Mouse (Mus musculus) liver (tissue): ENCODE measurements at regions not wholly inside any gene's neighbourhood (a gene's known extent, or its start where the extent isn't known, plus 50 kb on each side); places are given as distances from the start of the nearest gene placed in this dataset.
A peak's percentile ranks its signal among the peaks of the same experiment; 100 is the strongest.

Experiments used
- DNase-seq: peaks from one replicate; pipeline ENCODE4 v3.0.0-alpha.2; 2020; ENCODE audit warnings: mixed read lengths

GRCm38 (mm10) chr5:39557376-39558001 lies 197.8 kb downstream of the Hs3st1 start:
- no peak for DNase-seq

DNA sequence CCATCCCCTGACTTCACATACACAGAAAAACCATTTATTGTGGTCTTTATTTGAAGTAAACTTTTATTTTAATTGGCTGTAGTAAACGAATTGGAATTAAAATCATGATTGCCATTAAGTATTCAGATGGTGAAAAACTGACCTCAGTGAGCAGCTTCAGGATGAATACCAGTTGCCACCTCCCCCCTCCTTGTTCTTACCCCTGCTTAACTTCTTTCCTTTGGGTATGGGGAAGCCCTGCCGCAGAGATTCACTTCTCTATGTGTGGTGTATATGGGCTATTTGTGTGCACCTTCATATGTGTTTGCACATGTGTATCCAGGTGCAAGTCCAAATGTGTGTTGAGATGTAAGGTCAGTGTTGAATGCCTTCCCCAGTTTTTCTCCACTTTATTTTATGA lies 218.2 kb downstream of the Hs3st1 start:
- DNase-seq: no peak

GRCm38 (mm10) chr5:39536351-39536750 lies 218.9 kb downstream of the Hs3st1 start:
- no peak for DNase-seq

GRCm38 (mm10) chr5:39510246-39510645 lies 245.0 kb downstream of the Hs3st1 start:
- no peak for DNase-seq

GRCm38 (mm10) chr5:39482756-39483155 lies 272.5 kb downstream of the Hs3st1 start:
- DNase-seq: no peak

DNA sequence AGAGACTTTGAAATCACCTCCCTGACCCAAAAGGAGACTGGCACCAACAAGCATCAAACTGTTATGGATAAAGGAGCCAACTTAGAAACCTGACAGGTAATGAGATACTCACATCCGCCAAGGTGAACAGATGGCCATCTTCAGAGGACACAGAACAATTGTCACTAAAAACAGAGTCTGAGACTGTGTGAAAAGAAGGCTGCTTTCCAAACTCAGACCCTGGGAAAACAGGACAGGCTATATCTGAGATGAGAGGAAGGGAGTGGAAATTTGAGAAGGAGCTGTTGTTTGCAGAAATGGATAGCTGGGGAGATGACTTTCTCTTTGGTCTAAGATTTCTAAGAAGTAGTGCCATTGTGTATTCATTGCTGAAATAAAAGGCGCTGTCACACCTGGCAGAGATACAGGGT lies 297.2 kb downstream of the Hs3st1 start:
- no peak for DNase-seq

DNA sequence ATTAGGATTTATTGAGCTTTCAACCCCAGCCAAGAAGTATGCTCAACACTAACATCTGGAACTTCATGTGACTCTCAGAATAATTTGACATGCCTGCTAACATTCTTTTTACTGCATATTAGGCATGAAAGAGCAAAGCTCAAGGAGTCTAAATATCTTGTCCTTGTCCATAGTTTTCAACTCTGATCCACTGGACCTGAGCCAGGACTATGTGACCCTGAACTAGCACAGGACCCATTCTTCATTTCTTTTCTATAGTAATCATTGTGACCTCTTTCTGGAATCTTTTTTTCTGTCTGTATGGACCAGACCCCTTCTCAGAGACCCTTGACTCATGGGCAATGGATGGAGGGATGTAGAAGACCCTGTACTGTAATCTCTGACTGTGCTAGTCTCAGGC lies 301.6 kb downstream of the Hs3st1 start:
- no peak for DNase-seq

- DNase-seq: no peak
These were observed 314.5 kb downstream of the Hs3st1 start for GRCm38 (mm10) chr5:39440817-39441216.

- DNase-seq: peak; percentile 8
These were observed 317.6 kb downstream of the Hs3st1 start for GRCm38 (mm10) chr5:39437463-39438201.

- no peak for DNase-seq
These were observed 329.2 kb downstream of the Hs3st1 start for GRCm38 (mm10) chr5:39426053-39426452.

DNA sequence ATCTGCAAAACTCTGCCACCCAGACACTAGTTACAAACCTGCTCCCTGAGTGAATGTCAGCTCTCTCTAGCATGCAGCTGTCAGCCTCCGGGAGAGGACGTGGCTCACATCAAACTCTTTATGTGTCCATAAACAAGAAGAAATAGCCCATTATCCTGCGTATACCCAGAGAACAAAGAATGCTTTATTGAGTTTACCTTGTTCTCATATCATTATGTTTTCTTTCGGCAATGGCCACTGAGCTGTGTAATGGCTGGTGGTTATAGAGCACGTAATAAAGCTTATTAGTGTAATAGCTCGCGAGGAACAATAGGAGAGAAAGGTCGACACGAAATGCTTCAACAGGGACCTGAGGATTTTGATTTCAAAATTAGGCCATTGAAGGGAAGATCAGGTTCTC lies 331.6 kb downstream of the Hs3st1 start:
- no peak for DNase-seq

- DNase-seq: no peak
These were observed 336.5 kb downstream of the Hs3st1 start for GRCm38 (mm10) chr5:39418795-39419194.

- no peak for DNase-seq
These were observed 337.5 kb downstream of the Hs3st1 start for GRCm38 (mm10) chr5:39417845-39418154.

DNA sequence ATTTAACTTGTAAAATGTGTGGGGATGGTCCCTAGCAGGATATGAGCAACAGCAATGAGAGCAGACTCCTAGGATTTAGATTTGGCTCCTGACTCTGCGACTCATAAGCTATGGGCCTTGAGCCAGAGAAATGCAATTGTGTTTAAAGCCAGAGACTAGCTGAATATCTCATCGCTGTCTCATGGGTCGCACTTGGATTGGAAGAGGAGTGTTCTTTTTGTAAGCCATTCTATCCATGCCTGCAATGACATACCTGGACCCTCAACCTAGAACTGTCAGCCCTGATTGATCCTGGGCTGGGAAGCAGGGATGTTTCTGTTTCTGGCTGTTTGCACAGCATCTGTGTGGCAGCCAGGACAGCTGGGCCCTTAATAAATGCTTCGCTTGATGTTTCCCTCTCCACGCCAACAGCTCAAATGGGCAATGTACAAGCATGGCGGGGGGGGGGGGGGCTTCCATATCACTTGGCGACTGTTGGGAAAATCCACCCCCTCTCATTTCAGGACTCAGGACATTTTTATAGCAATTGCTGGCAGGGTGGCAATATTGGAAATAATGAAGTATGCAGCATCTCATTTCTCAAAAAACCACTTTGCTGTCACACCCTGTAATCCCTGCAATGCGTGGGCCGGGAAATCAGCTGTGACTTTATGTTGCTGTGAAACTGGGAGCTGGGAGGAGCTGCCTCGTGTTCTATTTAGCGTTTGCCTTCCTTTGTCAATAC lies 338.0 kb downstream of the Hs3st1 start:
- no peak for DNase-seq

- no peak for DNase-seq
These were observed 338.7 kb downstream of the Hs3st1 start for GRCm38 (mm10) chr5:39416597-39417023.

DNA sequence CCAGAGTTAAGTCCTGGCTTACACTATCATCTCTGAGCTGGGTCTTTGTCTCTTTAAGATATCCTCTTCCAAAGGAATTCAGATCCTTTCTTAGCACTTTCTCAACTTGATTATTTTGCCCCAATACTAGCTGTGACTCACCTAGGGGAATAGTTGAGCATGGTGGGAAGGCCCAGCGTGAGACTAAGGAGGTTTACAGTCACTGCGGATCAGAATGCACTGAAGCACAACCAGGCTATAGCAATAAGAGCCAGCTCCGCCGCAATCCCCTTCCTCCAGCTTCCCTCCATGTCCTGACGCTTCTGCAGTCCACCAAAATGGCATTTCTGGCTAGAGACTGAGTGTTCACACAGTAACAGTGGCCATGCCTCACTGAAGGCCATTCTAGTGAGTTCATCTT lies 342.5 kb downstream of the Hs3st1 start:
- no peak for DNase-seq

- no peak for DNase-seq
These were observed 364.8 kb downstream of the Hs3st1 start for GRCm38 (mm10) chr5:39390391-39390987.

GRCm38 (mm10) chr5:39384410-39384809 lies 370.9 kb downstream of the Hs3st1 start:
- DNase-seq: no peak

GRCm38 (mm10) chr5:39374199-39374598 lies 381.1 kb downstream of the Hs3st1 start:
- no peak for DNase-seq

DNA sequence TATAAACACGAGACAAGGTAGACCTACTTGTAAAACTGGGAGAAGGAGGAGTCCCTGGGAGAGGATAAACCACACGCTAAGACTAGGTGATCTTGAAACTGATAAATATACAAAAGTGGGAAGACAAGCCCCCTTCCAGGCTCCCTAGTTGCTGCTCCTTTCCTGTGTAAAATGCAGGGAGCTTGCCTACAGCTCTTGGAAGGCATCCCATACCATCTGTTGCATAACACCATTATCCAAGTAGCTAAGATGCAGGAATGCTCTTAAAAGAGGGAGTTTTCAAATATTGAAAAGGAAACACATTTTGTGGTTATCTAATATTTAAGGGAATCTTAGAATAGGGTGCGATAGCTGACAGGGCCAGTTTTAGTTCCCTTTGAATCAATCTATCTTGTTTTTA lies 406.6 kb downstream of the Hs3st1 start:
- no peak for DNase-seq

DNA sequence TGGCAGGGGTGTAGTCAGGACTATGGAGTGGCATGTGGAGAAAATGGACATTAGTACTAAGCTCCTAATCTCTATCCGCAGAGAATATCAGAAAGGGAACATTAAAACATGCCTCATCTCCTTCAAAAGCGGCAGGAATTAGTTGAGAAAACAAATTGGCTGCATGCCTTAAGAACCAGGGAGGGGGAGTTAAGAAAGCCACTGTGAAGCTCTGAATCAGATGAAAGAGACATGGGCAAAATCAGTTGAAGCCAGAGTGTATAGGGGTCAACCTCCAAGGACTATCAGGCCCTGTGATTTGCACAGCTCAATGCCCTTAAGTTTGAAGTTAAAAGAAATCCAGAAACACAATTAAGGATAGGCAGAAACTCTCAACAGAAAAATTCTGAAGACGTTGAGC lies 408.3 kb downstream of the Hs3st1 start:
- no peak for DNase-seq

DNA sequence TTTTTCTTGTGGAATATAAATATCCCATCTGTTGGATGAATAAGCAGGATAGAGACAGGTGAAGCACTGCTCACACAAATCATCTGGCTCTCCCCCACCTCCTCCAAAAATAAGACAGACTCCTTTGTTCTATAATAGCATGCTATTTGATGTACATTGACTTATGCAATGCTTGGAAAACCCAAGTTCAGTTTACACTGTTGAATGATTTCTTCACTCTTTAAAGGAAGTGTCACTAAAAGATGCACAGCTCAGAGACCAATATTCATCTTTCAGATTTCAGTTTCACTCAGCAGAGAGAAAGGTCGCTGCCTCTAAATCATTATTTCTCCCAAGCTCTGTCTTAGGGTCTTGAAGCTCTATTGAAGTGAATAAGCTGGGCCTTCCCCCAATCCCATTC lies 417.4 kb downstream of the Hs3st1 start:
- no peak for DNase-seq

DNA sequence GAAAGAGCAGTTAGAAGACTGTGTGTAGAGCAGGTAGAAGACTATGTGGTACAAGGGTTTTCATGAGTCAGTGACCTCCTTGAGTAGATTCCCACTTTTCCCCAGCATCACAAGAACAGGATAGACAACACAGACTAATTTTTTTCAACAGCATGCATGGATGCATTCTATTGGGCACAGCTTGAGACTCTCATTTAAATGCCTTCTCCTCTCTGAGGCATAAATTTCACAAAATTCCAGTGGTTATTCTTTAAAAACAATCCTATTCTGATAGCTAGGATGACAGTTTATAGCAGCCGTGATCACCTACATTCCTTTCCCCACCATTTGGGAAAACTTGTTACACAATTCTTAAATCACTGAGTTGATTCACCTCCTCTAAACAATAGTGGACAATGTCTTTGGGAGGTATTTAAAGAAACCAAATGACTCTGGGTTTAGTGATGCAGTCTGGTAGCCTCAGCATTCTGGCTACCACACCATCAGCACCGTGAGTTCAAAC lies 418.7 kb downstream of the Hs3st1 start:
- no peak for DNase-seq

DNA sequence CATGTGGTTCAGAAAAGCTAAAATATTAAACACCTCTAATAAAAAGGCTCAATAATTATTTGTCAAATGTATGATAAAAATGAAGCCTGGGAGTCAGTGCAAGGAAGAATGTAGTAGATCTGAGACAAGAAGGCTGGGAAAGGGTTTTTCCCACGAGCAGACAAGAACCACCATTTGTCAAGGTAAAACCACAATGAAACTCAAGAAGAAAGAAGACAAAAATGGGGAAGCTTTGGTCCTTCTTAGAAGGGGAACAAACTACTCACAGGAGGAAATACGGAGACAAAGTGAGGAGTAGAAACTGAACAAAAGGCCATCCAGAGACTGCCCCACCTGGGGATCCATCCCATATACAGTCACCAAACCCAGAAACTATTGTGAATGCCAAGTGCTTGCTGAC lies 420.0 kb downstream of the Hs3st1 start:
- no peak for DNase-seq
